ENCODE assay signal across 11 mouse cellular contexts in genomic region chr12:85569393-85570157, GRCm38 (mm10). TPM values are rescaled to one million over a fixed set of nuclear protein-coding genes. Genes with fewer than 3 reads are reported as not detected.
A peak's percentile ranks its signal among the peaks of the same experiment; 100 is the strongest.
DNase-seq lines count a peak whose midpoint lies in the region; ATAC-seq and TF ChIP-seq lines count a peak whose summit lies in the region.
"Had no signal": no experiment of that assay in that cellular context is flagged by ENCODE, and none has a peak within 500 bp of the region (broad histone marks: within the 10 kb centered on the region; RNA-seq: fewer than 3 reads in every experiment).

No protein-coding gene starts in this region.

- H3K36me3 ChIP-seq in hindbrain, embryonic 14.5 days (replicated peaks; ENCODE audit: control insufficient read depth, insufficient read depth) = no peaks in the 10 kb centered on the region
- no peaks in the 10 kb centered on the region for H3K36me3 ChIP-seq in kidney, embryonic 14.5 days (ENCODE audit: control insufficient read depth, insufficient read depth, low read length)
- H3K36me3 ChIP-seq: hindbrain, embryonic 10.5 days; lung, embryonic 15.5 days had no signal

- no peak overlapping the region for H3K4me2 ChIP-seq in hindbrain, embryonic 14.5 days (replicated peaks)
- H3K4me2 ChIP-seq in kidney, embryonic 14.5 days (replicated peaks; ENCODE audit: low read depth, low read length) = no peak overlapping the region
- H3K4me2 ChIP-seq: lung, embryonic 15.5 days had no signal

- H3K27me3 ChIP-seq in hindbrain, embryonic 14.5 days (ENCODE audit: control insufficient read depth, insufficient read depth, low read length) = no peaks in the 10 kb centered on the region
- no peaks in the 10 kb centered on the region for H3K27me3 ChIP-seq in kidney, embryonic 14.5 days (ENCODE audit: control insufficient read depth, insufficient read depth, low read length)
- H3K27me3 ChIP-seq: lung, embryonic 15.5 days had no signal

- peak overlapping the region; percentile 72 for H3K27ac ChIP-seq in left cerebral cortex, adult 2 months
- H3K27ac ChIP-seq in hindbrain, embryonic 14.5 days = no peak overlapping the region
- H3K27ac ChIP-seq in kidney, embryonic 14.5 days (ENCODE audit: low read depth, low read length) = no peak overlapping the region
- H3K27ac ChIP-seq: hindbrain, embryonic 10.5 days; lung, embryonic 15.5 days had no signal

- no peak overlapping the region for H3K4me3 ChIP-seq in left cerebral cortex, adult 2 months
- H3K4me3 ChIP-seq in hindbrain, embryonic 14.5 days (replicated peaks; ENCODE audit: low read length) = no peak overlapping the region
- H3K4me3 ChIP-seq in kidney, embryonic 14.5 days (ENCODE audit: low read length) = no peak overlapping the region
- H3K4me3 ChIP-seq: hindbrain, embryonic 10.5 days; lung, embryonic 15.5 days had no signal

- no peak overlapping the region for H3K9ac ChIP-seq in hindbrain, embryonic 14.5 days
- H3K9ac ChIP-seq in kidney, embryonic 14.5 days (ENCODE audit: low read depth, low read length) = no peak overlapping the region
- H3K9ac ChIP-seq: lung, embryonic 15.5 days had no signal

- intact Hi-C loops in left cerebral cortex, adult 2 months (cut with DNase I) = loop anchor here (2.0 kb wide), 1 partner anchor 29 kb away; the partner anchor contains the start of gene Jdp2
- intact Hi-C loops in gastrocnemius, postnatal 14 days (cut with DNase I; ENCODE audit: low total_unique reads) = no loop called here

- peak; percentile 36 to 51 for DNase-seq in left cerebral cortex, adult 2 months (ENCODE audit: extremely low spot score in 1 of 2, low spot score in 2 of 2)
- no peak for DNase-seq in left cerebral cortex, adult 11 months (ENCODE audit: low spot score)
- DNase-seq in adrenal gland, postnatal 14 days = peak; percentile 72
- DNase-seq in gastrocnemius, postnatal 14 days = peak; percentile 24
- DNase-seq in cerebellum, adult 18-20 months = no peak
- no peak for DNase-seq in hindbrain, embryonic 14.5 days (ENCODE audit: low spot score)
- DNase-seq: thymus, postnatal 14 days had no signal

- ATAC-seq in monocyte, adult 5-6 weeks (replicated peaks; ENCODE audit: insufficient number of reproducible peaks, low FRiP score, low TSS enrichment, poor library complexity, severe bottlenecking) = peak; percentile 45
- ATAC-seq in hindbrain, embryonic 14.5 days (ENCODE audit: low FRiP score) = no peak
- ATAC-seq in kidney, embryonic 14.5 days (ENCODE audit: low FRiP score, low TSS enrichment) = no peak

- H3K9me3 ChIP-seq in hindbrain, embryonic 14.5 days (ENCODE audit: control insufficient read depth, low read length) = no peaks in the 10 kb centered on the region
- H3K9me3 ChIP-seq in kidney, embryonic 14.5 days (ENCODE audit: control insufficient read depth, low read length) = no peaks in the 10 kb centered on the region
- H3K9me3 ChIP-seq: hindbrain, embryonic 10.5 days; lung, embryonic 15.5 days had no signal

- 72% methylated on average over 12 of the region's 12 CpGs for WGBS in hindbrain, embryonic 14.5 days
- WGBS in kidney, embryonic 14.5 days = 59% methylated on average over 12 of the region's 12 CpGs

- H3K4me1 ChIP-seq in hindbrain, embryonic 14.5 days (replicated peaks; ENCODE audit: control insufficient read depth, insufficient read depth, low read length) = 0 out of 2 replicates have a peak, but pooled peaks cover 3% of the 10 kb centered on the region
- H3K4me1 ChIP-seq in kidney, embryonic 14.5 days (ENCODE audit: control insufficient read depth, insufficient read depth, low read length) = no peaks in the 10 kb centered on the region

- no peak for TF ChIP-seq CTCF in left cerebral cortex, adult 2 months (IDR thresholded peaks at IDR 0.05)

RNA-seq across cellular contexts. Expression of gene Jdp2, which starts 29.3 kb away (rescaled TPM):
- total RNA-seq in left cerebral cortex, adult 2 months (2021) = 10 to 100 TPM; 81.5 to 95.1 TPM
- total RNA-seq in adrenal gland, postnatal 14 days (2021) = 16.7 and 18.7 TPM in 2 replicates
- 10 to 100 TPM in 1 of 2 experiments, 1 to 10 TPM in 1; 9.4 to 11.6 TPM for total RNA-seq in gastrocnemius, postnatal 14 days (2021)
- total RNA-seq in monocyte, adult 5-6 weeks (2017) = 28.2 to 43.6 TPM (median 32.9 TPM) in 3 replicates
- polyA plus RNA-seq in hindbrain, embryonic 14.5 days (2014; fragmentation: Nextera tagmentation; extraction: Ambion mirVana) = 0.83 and 1.3 TPM in 2 replicates
- 0.49 and 0.66 TPM in 2 replicates for polyA plus RNA-seq in kidney, embryonic 14.5 days (2014; fragmentation: Nextera tagmentation; extraction: Ambion mirVana)

Comparison
In these comparisons a context has a peak if more than half of its experiments do, and no peak if none do; other contexts are left out.
1. DNase-seq: peak in left cerebral cortex, adult 2 months (2 of 2), adrenal gland, postnatal 14 days (single experiment) and gastrocnemius, postnatal 14 days (single experiment); none in left cerebral cortex, adult 11 months (single experiment), cerebellum, adult 18-20 months (0 of 2) and hindbrain, embryonic 14.5 days (single experiment).